Mouse (Mus musculus) ES-Bruce4 (cell line): ENCODE measurements around the gene Sh3rf1. TPM values are rescaled to one million over a fixed set of nuclear protein-coding genes. Genes with fewer than 3 reads are reported as not detected.

Experiments used
- H3K27ac ChIP-seq: 2 replicates; pipeline ENCODE4 v1.5.1; 2012; ENCODE audit warnings: low read length, inconsistent platforms; ENCODE audit not compliant: insufficient read depth
- H3K27me3 ChIP-seq: 2 replicates; pipeline ENCODE4 v1.6.1; 2012; ENCODE audit warnings: mild to moderate bottlenecking, low read length, inconsistent platforms; ENCODE audit not compliant: control insufficient read depth, poor library complexity, insufficient read depth, severe bottlenecking
- H3K36me3 ChIP-seq: 2 replicates; pipeline ENCODE4 v1.6.1; 2012; ENCODE audit warnings: inconsistent platforms, mild to moderate bottlenecking, low read length, moderate library complexity; ENCODE audit not compliant: control insufficient read depth, poor library complexity, insufficient read depth, severe bottlenecking
- H3K4me1 ChIP-seq: one replicate; pipeline ENCODE4 v1.8.1; 2011; ENCODE audit warnings: low read length; ENCODE audit not compliant: control insufficient read depth, insufficient read depth
- H3K4me3 ChIP-seq: 2 replicates; pipeline ENCODE4 v1.5.1; 2011; ENCODE audit warnings: low read depth, mild to moderate bottlenecking, low read length
- H3K9ac ChIP-seq: 2 replicates; pipeline ENCODE4 v1.6.1; 2012; ENCODE audit warnings: low read depth, mild to moderate bottlenecking, inconsistent platforms; ENCODE audit not compliant: poor library complexity, severe bottlenecking
- H3K9me3 ChIP-seq: replicated peaks from 2 replicates; pipeline ENCODE4 v1.6.1; 2012; ENCODE audit warnings: mild to moderate bottlenecking, low read length, inconsistent platforms; ENCODE audit not compliant: control insufficient read depth, poor library complexity, insufficient read depth, severe bottlenecking
- CTCF ChIP-seq: IDR thresholded peaks from one replicate; pipeline ENCODE4 v1.8.1; 2011; ENCODE audit warnings: low read depth, low read length
- EP300 ChIP-seq: IDR thresholded peaks from 2 replicates; pipeline ENCODE4 v1.6.1; 2011; ENCODE audit warnings: low read depth, low read length; ENCODE audit not compliant: insufficient read depth
- POLR2A ChIP-seq: IDR thresholded peaks from one replicate; pipeline ENCODE4 v1.8.1; 2011; ENCODE audit warnings: low read length; ENCODE audit not compliant: insufficient read depth
- polyA plus RNA-seq: library from polyadenylated mRNA; stranded (reverse); fragments of >200 nt; gene quantifications from 2 replicates; pipeline ENCODE4 v1.2.4, GENCODE M21; 2011; ENCODE audit warnings: low read depth; ENCODE audit not compliant: missing spikeins, insufficient read depth, insufficient read length

The Sh3rf1 gene
- polyA plus RNA-seq, 1 experiment, result 19.0 TPM

DNA sequence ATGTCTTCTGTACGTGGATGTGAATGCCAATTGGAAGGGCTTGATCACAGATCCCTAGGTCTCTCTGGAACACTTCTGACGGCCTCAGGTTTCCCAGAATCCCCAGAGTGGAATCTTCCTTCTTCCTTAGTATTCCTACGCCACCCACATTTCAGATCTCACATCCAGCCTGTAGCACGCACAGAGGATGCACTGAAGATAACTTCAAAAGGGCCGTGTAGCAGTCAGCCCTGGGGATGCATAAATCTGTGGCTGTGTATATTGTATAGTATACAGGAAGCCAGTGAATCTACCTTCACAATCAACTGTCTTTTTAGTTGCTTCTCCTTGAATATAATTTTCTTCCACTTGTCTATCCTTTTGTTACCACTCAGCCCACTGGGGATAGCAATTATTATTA is 98.1 kb downstream of the Sh3rf1 start:
- Histone ChIP-seq H3K27me3 (no peaks in the 10 kb centered on the region), H3K36me3 (no peaks in the 10 kb centered on the region), H3K4me1 (peaks cover 2% of the 10 kb centered on the region), H3K9ac (no peak overlapping the region), H3K9me3 (no peaks in the 10 kb centered on the region), H3K4me3 (no peak overlapping the region), H3K27ac (no peak overlapping the region)
- TF ChIP-seq CTCF, result no peak

DNA sequence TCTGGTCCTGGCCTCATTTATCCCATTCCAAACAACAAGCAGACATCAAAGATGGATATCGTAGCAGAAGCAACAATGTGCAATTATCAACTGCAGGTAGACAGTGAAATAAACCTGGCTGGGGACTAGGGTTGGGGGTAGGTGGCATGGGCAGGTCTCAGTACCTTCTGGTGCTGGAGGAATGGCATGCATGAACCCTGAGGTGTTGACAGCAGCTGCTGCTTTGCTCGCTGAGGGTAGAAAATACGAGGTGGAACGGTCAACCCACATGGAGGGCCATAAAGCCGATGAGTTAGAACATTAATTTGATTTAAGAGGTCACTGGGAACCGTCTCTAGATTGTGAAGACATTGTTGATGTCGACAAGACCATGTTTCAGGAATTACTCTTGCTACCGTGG is 98.8 kb downstream of the Sh3rf1 start:
- Histone ChIP-seq H3K27ac (no peak overlapping the region), H3K9me3 (no peaks in the 10 kb centered on the region), H3K9ac (no peak overlapping the region), H3K27me3 (no peaks in the 10 kb centered on the region), H3K4me1 (peaks cover 2% of the 10 kb centered on the region), H3K4me3 (no peak overlapping the region), H3K36me3 (no peaks in the 10 kb centered on the region)
- TF ChIP-seq CTCF (no peak), POLR2A (no peak), EP300 (no peak)

DNA sequence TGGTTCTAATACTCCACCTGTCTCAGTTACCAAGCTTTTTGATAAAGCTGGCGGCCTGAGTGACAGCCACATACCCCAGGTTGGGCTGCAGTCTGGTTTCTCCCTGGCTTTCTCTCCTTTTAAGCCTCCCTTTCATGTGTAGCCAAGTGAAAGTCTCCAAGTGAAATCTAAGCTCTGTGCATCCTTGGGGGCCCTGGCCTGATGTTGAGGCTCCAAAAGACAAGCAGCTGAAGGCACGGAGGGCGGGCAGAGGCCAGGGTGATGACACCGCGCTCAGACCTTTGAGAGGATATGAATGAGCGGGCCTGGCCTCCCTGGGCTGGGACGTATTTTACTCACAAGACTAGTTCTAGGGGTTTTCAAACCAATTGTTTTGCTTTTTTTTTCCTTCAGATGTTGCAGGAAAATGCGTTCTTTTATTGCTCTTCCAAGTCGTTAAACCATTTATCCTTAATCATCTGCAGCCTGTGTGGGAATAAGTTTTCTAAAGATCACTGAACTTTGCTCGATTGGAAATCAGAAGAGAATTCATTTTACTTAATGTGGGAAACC is 100.8 kb downstream of the Sh3rf1 start:
- Histone ChIP-seq H3K9me3 (no peaks in the 10 kb centered on the region), H3K27me3 (no peaks in the 10 kb centered on the region), H3K9ac (no peak overlapping the region), H3K4me3 (no peak overlapping the region), H3K27ac (no peak overlapping the region), H3K4me1 (peaks cover 2% of the 10 kb centered on the region), H3K36me3 (no peaks in the 10 kb centered on the region; the same call in 1 of the 2 replicates)
- TF ChIP-seq CTCF (no peak), POLR2A (no peak), EP300 (no peak)

DNA sequence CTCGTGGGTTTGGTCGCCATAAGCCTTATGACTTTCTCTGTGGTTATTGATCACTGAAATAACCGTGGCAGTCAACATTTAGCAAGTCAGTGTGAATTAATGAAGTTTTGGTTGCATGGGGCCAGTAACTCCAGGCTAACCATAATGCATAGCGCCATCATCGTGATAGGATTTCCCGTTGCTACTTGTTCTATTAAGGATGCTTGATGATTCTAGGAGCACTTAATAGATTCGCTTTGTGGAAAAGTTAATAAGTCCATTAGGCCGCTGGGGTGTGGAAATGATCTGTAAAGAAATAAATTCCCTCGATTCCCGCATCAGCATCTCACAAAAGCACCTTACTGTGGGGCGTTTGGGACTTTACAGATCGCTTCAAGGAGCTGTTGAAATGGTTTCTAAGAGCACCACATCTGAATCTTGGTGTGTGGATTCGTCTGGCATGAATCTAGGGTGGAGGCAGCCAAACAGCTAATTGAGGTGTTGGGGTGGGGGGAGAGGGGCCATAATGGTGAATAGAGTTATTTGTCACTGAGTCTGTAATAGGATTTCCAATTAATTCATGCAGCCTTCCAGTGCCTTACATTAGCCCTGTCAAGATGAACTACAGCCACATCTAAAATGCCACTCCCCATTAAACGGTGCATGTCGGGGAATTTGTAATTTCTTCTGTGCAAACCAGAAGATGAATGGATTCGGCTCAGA is 101.5 kb downstream of the Sh3rf1 start:
- no peaks in the 10 kb centered on the region; the same call in 1 of the 2 replicates for H3K36me3 ChIP-seq
- H3K27ac ChIP-seq, result no peak overlapping the region
- H3K9me3 ChIP-seq, result no peaks in the 10 kb centered on the region
- H3K9ac ChIP-seq, result no peak overlapping the region
- H3K27me3 ChIP-seq, result no peaks in the 10 kb centered on the region
- no peak overlapping the region for H3K4me3 ChIP-seq
- TF ChIP-seq EP300 (no peak), CTCF (no peak), POLR2A (no peak)
- peaks cover 2% of the 10 kb centered on the region for H3K4me1 ChIP-seq

DNA sequence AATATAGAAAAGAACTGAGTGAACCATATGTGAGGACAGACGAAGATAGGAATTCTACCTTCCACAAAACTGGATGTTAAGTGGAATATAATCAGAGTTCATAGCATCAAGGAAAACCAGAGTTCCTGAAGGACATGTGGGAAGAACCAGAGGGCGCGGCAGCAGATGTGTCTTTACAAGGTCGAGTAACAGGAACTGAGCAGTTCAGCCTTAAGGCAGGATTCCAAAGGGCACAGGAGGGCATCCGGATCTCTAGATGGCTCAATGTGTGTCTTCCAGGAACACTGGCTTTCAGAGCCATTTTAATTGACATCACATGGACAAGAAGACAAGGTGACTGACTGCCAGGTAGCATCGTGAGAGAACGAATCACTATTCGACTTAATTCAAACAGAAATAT is 102.6 kb downstream of the Sh3rf1 start:
- TF ChIP-seq CTCF (no peak), EP300 (no peak), POLR2A (no peak)
- H3K27ac ChIP-seq, result no peak overlapping the region
- H3K4me1 ChIP-seq, result peaks cover 2% of the 10 kb centered on the region
- H3K36me3 ChIP-seq, result no peaks in the 10 kb centered on the region; the same call in 1 of the 2 replicates
- no peaks in the 10 kb centered on the region for H3K9me3 ChIP-seq
- H3K4me3 ChIP-seq, result no peak overlapping the region
- H3K27me3 ChIP-seq, result no peaks in the 10 kb centered on the region
- H3K9ac ChIP-seq, result no peak overlapping the region

DNA sequence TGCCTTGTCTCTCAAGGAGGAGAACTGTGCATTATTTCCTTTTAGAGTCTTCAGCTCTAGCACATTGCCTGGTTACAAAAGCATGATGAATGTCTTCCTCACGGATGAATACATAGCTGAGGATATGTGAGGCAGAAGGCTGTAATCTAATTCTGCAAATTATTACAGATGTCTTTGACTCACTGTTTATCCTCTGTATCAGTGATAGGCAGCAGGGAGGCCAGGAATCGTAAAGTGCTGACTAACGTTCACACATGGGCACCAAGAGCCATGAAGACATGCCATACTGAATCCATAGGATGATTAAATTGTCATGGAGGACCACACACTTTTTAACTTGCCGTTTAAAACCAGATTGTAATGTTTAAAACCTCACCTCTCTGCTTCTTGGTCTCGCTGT is 103.7 kb downstream of the Sh3rf1 start:
- H3K27me3 ChIP-seq, result no peaks in the 10 kb centered on the region
- no peaks in the 10 kb centered on the region; the same call in 1 of the 2 replicates for H3K36me3 ChIP-seq
- H3K9ac ChIP-seq, result no peak overlapping the region
- H3K4me1 ChIP-seq, result peaks cover 2% of the 10 kb centered on the region
- no peak overlapping the region for H3K27ac ChIP-seq
- TF ChIP-seq POLR2A, result no peak
- TF ChIP-seq EP300, result no peak
- TF ChIP-seq CTCF, result no peak
- no peaks in the 10 kb centered on the region for H3K9me3 ChIP-seq
- no peak overlapping the region for H3K4me3 ChIP-seq
